Mouse (Mus musculus) hindbrain, embryonic 10.5 days (tissue): ENCODE measurements around the gene Clstn3. TPM values are rescaled to one million over a fixed set of nuclear protein-coding genes. Genes with fewer than 3 reads are reported as not detected.
A peak's percentile ranks its signal among the peaks of the same experiment; 100 is the strongest.
"Not testable (repeated sequence)": the region's sequence is repeated elsewhere in the genome, so short reads cannot be mapped to it uniquely, and the experiment has no call there.

Source experiments
- DNase-seq: peaks from one replicate; pipeline ENCODE4 v3.0.0-alpha.2; 2017; ENCODE audit warnings: low spot score
- H3K27ac ChIP-seq: fragments of 300-500 bp; sonication (generic); 2 replicates; pipeline ENCODE4 v1.5.1; 2016; ENCODE audit warnings: mild to moderate bottlenecking, moderate library complexity
- H3K27me3 ChIP-seq: fragments of 300-500 bp; sonication (generic); 2 replicates; pipeline ENCODE4 v1.6.1; 2016; ENCODE audit warnings: mild to moderate bottlenecking; ENCODE audit not compliant: poor library complexity, insufficient read depth, severe bottlenecking
- H3K36me3 ChIP-seq: fragments of 300-500 bp; sonication (generic); 2 replicates; pipeline ENCODE4 v1.6.1; 2016; ENCODE audit warnings: mild to moderate bottlenecking, moderate library complexity
- H3K4me1 ChIP-seq: fragments of 300-500 bp; sonication (generic); replicated peaks from 2 replicates; pipeline ENCODE4 v1.6.1; 2016; ENCODE audit warnings: mild to moderate bottlenecking
- H3K4me3 ChIP-seq: fragments of 300-500 bp; sonication (generic); 2 replicates; pipeline ENCODE4 v1.5.1; 2016; ENCODE audit warnings: mild to moderate bottlenecking, moderate library complexity
- H3K9me3 ChIP-seq: fragments of 300-500 bp; sonication (generic); 2 replicates; pipeline ENCODE4 v1.6.1; 2016; ENCODE audit warnings: mild to moderate bottlenecking, moderate library complexity
- WGBS: fragments of 180-500 bp; shearing (Covaris S2); methylation state at CpG from one replicate; pipeline ENCODE4 v1.1.7; 2016; 5-methylcytosine and 5-hydroxymethylcytosine counted together
- polyA plus RNA-seq: library from polyadenylated mRNA; unstranded; fragments of >200 nt; fragmentation: Nextera tagmentation; extraction: Ambion mirVana; gene quantifications from 2 replicates; pipeline ENCODE4 v1.2.1, GENCODE M21; 2016

Clstn3 gene
- polyA plus RNA-seq, 1 experiment from 2014 or later = 20.4 TPM

GRCm38 (mm10) chr6:124477221-124477655 lies 12.6 kb upstream of the Clstn3 start:
- Histone ChIP-seq H3K27ac (no peak overlapping the region), H3K27me3 (no peaks in the 10 kb centered on the region), H3K36me3 (no peaks in the 10 kb centered on the region), H3K4me3 (no peak overlapping the region), H3K9me3 (no peaks in the 10 kb centered on the region), H3K4me1 (peaks cover 11% of the 10 kb centered on the region; the same call in 1 of the 2 replicates)
- no peak for DNase-seq
- WGBS = 67% methylated on average over 5 of the region's 5 CpGs

- no peak overlapping the region for H3K27ac ChIP-seq
- H3K27me3 ChIP-seq = no peaks in the 10 kb centered on the region
- no peak for DNase-seq
- peaks cover 11% of the 10 kb centered on the region; the same call in 1 of the 2 replicates for H3K4me1 ChIP-seq
- WGBS = 87% methylated on average over 11 of the region's 11 CpGs
- H3K36me3 ChIP-seq = no peaks in the 10 kb centered on the region
- H3K4me3 ChIP-seq = no peak overlapping the region
- H3K9me3 ChIP-seq = no peaks in the 10 kb centered on the region
Observed at GRCm38 (mm10) chr6:124476796-124477195, 12.2 kb upstream of the Clstn3 start.

- no peak for DNase-seq
- H3K36me3 ChIP-seq = no peaks in the 10 kb centered on the region
- H3K27ac ChIP-seq = no peak overlapping the region
- H3K4me1 ChIP-seq = 0 out of 2 replicates have a peak, but pooled peaks cover 11% of the 10 kb centered on the region
- no peaks in the 10 kb centered on the region for H3K9me3 ChIP-seq
- 64% methylated on average over 7 of the region's 7 CpGs for WGBS
- H3K27me3 ChIP-seq = no peaks in the 10 kb centered on the region
- H3K4me3 ChIP-seq = no peak overlapping the region
Observed at GRCm38 (mm10) chr6:124476216-124476615, 11.6 kb upstream of the Clstn3 start.

GRCm38 (mm10) chr6:124475335-124476075 lies 10.9 kb upstream of the Clstn3 start:
- H3K27ac ChIP-seq, H3K36me3 ChIP-seq, DNase-seq, H3K27me3 ChIP-seq, H3K4me3 ChIP-seq, H3K9me3 ChIP-seq: not testable (repeated sequence)
- 0 out of 2 replicates have a peak, but pooled peaks cover 11% of the 10 kb centered on the region for H3K4me1 ChIP-seq
- 95% methylated on average over 8 of the region's 11 CpGs for whole genome bisulfite sequencing

- Histone ChIP-seq H3K27me3 (no peaks in the 10 kb centered on the region), H3K36me3 (no peaks in the 10 kb centered on the region), H3K27ac (no peak overlapping the region), H3K4me3 (no peak overlapping the region), H3K9me3 (no peaks in the 10 kb centered on the region), H3K4me1 (0 out of 2 replicates have a peak, but pooled peaks cover 11% of the 10 kb centered on the region)
- no peak for DNase-seq
- WGBS = 87% methylated on average over 11 of the region's 11 CpGs
Observed at GRCm38 (mm10) chr6:124474621-124475020, 10.0 kb upstream of the Clstn3 start.

GRCm38 (mm10) chr6:124472801-124473200 lies 8.2 kb upstream of the Clstn3 start:
- Histone ChIP-seq H3K27ac (no peak overlapping the region), H3K9me3 (no peaks in the 10 kb centered on the region), H3K36me3 (no peaks in the 10 kb centered on the region), H3K4me1 (0 out of 2 replicates have a peak, but pooled peaks cover 9% of the 10 kb centered on the region), H3K4me3 (no peak overlapping the region), H3K27me3 (no peaks in the 10 kb centered on the region)
- DNase-seq = no peak
- 41% methylated on average over 6 of the region's 6 CpGs for WGBS

GRCm38 (mm10) chr6:124471783-124472638 lies 7.4 kb upstream of the Clstn3 start:
- H3K9me3 ChIP-seq, H3K4me1 ChIP-seq, H3K36me3 ChIP-seq, DNase-seq, H3K27ac ChIP-seq, H3K27me3 ChIP-seq, H3K4me3 ChIP-seq: not testable (repeated sequence)
- WGBS = 82% methylated on average over 6 of the region's 6 CpGs

GRCm38 (mm10) chr6:124471121-124471520 lies 6.5 kb upstream of the Clstn3 start:
- WGBS = 90% methylated on average over 3 of the region's 3 CpGs

GRCm38 (mm10) chr6:124465729-124466128 lies 1.1 kb upstream of the Clstn3 start:
- H3K4me3 ChIP-seq = no peak overlapping the region
- 67% methylated on average over 6 of the region's 6 CpGs for WGBS
- peaks cover 22% of the 10 kb centered on the region for H3K4me1 ChIP-seq

More at GRCm38 (mm10) chr6:124471121-124471520, 6.5 kb upstream of the Clstn3 start:
- Histone ChIP-seq H3K4me3 (no peak overlapping the region), H3K27ac (no peak overlapping the region), H3K36me3 (no peaks in the 10 kb centered on the region), H3K4me1 (0 out of 2 replicates have a peak, but pooled peaks cover under 1% of the 10 kb centered on the region), H3K27me3 (no peaks in the 10 kb centered on the region), H3K9me3 (no peaks in the 10 kb centered on the region)
- no peak for DNase-seq

GRCm38 (mm10) chr6:124465299-124465698 lies 705 bp upstream of the Clstn3 start:
- peaks cover 20% of the 10 kb centered on the region for H3K27me3 ChIP-seq
- no peaks in the 10 kb centered on the region for H3K9me3 ChIP-seq
- H3K27ac ChIP-seq = peak overlapping the region; percentile 83; the same call in 1 of the 2 replicates
- no peaks in the 10 kb centered on the region for H3K36me3 ChIP-seq
- peak overlapping the region; percentile 62 for H3K4me3 ChIP-seq
- DNase-seq = no peak
- peaks cover 22% of the 10 kb centered on the region for H3K4me1 ChIP-seq
- 35% methylated on average over 6 of the region's 6 CpGs for WGBS

More at GRCm38 (mm10) chr6:124465729-124466128, 1.1 kb upstream of the Clstn3 start:
- H3K36me3 ChIP-seq = no peaks in the 10 kb centered on the region
- no peaks in the 10 kb centered on the region for H3K9me3 ChIP-seq
- DNase-seq = no peak
- peaks cover 20% of the 10 kb centered on the region for H3K27me3 ChIP-seq
- H3K27ac ChIP-seq = no peak overlapping the region

GRCm38 (mm10) chr6:124463881-124464291 lies 708 bp downstream of the Clstn3 start:
- Histone ChIP-seq H3K4me3 (peak overlapping the region; percentile 62), H3K4me1 (peaks cover 22% of the 10 kb centered on the region), H3K9me3 (no peaks in the 10 kb centered on the region), H3K27ac (peak overlapping the region; percentile 83), H3K27me3 (peaks cover 20% of the 10 kb centered on the region), H3K36me3 (no peaks in the 10 kb centered on the region)
- WGBS = 25% methylated on average over 8 of the region's 8 CpGs
- no peak for DNase-seq

GRCm38 (mm10) chr6:124459388-124459787 lies 5.2 kb downstream of the Clstn3 start:
- 90% methylated on average over 4 of the region's 4 CpGs for WGBS
- H3K27ac ChIP-seq = no peak overlapping the region
- H3K4me3 ChIP-seq = no peak overlapping the region
- no peaks in the 10 kb centered on the region for H3K9me3 ChIP-seq
- H3K4me1 ChIP-seq = peaks cover 9% of the 10 kb centered on the region
- H3K36me3 ChIP-seq = 0 out of 2 replicates have a peak, but pooled peaks cover 2% of the 10 kb centered on the region
- peaks cover 13% of the 10 kb centered on the region for H3K27me3 ChIP-seq
- no peak for DNase-seq
